Mouse (Mus musculus) stomach, postnatal 0 days (tissue): ENCODE results near the gene Calm5.

Experiments used
- CTCF ChIP-seq: IDR thresholded peaks from 2 replicates; pipeline ENCODE4 v1.5.1; 2016; ENCODE audit warnings: antibody characterized with exemption, low read depth, mild to moderate bottlenecking, moderate library complexity
- EP300 ChIP-seq: optimal IDR thresholded peaks from 2 replicates; pipeline ENCODE3; 2016; ENCODE audit warnings: antibody characterized with exemption

DNA sequence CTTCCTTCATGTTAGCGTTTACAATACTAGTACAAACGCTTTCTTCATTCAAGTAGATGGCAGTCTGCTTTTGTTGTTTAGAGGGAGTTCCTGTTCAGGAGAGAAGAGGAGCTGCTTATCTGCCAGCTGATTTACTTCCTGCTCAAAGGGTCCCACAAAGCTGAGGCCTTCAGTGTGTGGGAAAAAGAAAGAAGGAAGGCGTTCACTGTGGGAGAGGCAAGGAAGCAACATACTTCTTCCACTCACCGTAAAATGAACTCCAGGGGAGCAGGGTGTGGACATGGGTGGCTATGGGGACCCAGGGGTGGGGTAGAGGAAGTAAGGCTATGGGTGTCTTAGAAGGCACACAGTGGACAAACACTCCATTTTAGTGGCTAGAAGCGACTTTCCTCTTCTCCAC, 48.3 kb upstream of the Calm5 start:
- TF ChIP-seq CTCF (no peak), EP300 (no peak)
